Mouse (Mus musculus) frontal cortex, postnatal 10 days (tissue): ENCODE results near the gene Cntn4.

Source experiments
- DNase-seq, 2 experiments: peaks; one replicate each; pipeline ENCODE4 v3.0.0; 2022; ENCODE audit warnings: low spot score in 2 of 2, mixed read lengths in 1 of 2

The Cntn4 gene

GRCm38 (mm10) chr6:106078071-106078603 lies 400.7 kb downstream of the Cntn4 start:
- no peak for DNase-seq

GRCm38 (mm10) chr6:106078629-106079028 lies 401.2 kb downstream of the Cntn4 start:
- DNase-seq: no peak

- no peak for DNase-seq
Measured at GRCm38 (mm10) chr6:106097856-106098255, 420.4 kb downstream of the Cntn4 start.

GRCm38 (mm10) chr6:106118523-106119081 lies 441.1 kb downstream of the Cntn4 start:
- DNase-seq: peak; percentile 28 to 45

GRCm38 (mm10) chr6:106153530-106153929 lies 476.1 kb downstream of the Cntn4 start:
- no peak for DNase-seq

GRCm38 (mm10) chr6:106155362-106155761 lies 477.9 kb downstream of the Cntn4 start:
- no peak for DNase-seq

- DNase-seq: no peak
Measured at GRCm38 (mm10) chr6:106177546-106177945, 500.1 kb downstream of the Cntn4 start.

GRCm38 (mm10) chr6:106181596-106181995 lies 504.1 kb downstream of the Cntn4 start:
- no peak for DNase-seq

GRCm38 (mm10) chr6:106200974-106201373 lies 523.5 kb downstream of the Cntn4 start:
- no peak for DNase-seq

GRCm38 (mm10) chr6:106207401-106207800 lies 529.9 kb downstream of the Cntn4 start:
- no peak for DNase-seq

- peak in 1 of 2 experiments; percentile 10 for DNase-seq
Measured at GRCm38 (mm10) chr6:106213071-106213470, 535.6 kb downstream of the Cntn4 start.

- no peak for DNase-seq
Measured at GRCm38 (mm10) chr6:106237046-106237948, 559.8 kb downstream of the Cntn4 start.

- DNase-seq: no peak
Measured at GRCm38 (mm10) chr6:106241553-106241952, 564.1 kb downstream of the Cntn4 start.

- DNase-seq: no peak
Measured at GRCm38 (mm10) chr6:106263396-106263795, 585.9 kb downstream of the Cntn4 start.

GRCm38 (mm10) chr6:106265487-106265886 lies 588.0 kb downstream of the Cntn4 start:
- DNase-seq: no peak

GRCm38 (mm10) chr6:106266304-106266703 lies 588.8 kb downstream of the Cntn4 start:
- no peak for DNase-seq

- DNase-seq: no peak
Measured at GRCm38 (mm10) chr6:106268723-106269122, 591.3 kb downstream of the Cntn4 start.

- no peak for DNase-seq
Measured at GRCm38 (mm10) chr6:106277139-106277538, 599.7 kb downstream of the Cntn4 start.

- no peak for DNase-seq
Measured at GRCm38 (mm10) chr6:106281621-106282020, 604.2 kb downstream of the Cntn4 start.

- DNase-seq: no peak
Measured at GRCm38 (mm10) chr6:106283815-106284214, 606.4 kb downstream of the Cntn4 start.

- DNase-seq: no peak
Measured at GRCm38 (mm10) chr6:106299451-106299850, 622.0 kb downstream of the Cntn4 start.

GRCm38 (mm10) chr6:106300179-106300578 lies 622.7 kb downstream of the Cntn4 start:
- DNase-seq: no peak

GRCm38 (mm10) chr6:106302435-106302834 lies 625.0 kb downstream of the Cntn4 start:
- no peak for DNase-seq
